Mouse (Mus musculus) gastrocnemius, postnatal 25 days (tissue): ENCODE measurements around the gene Rnase10. TPM values are rescaled to one million over a fixed set of nuclear protein-coding genes. Genes with fewer than 3 reads are reported as not detected.
"Not testable (repeated sequence)": the region's sequence is repeated elsewhere in the genome, so short reads cannot be mapped to it uniquely, and the experiment has no call there.

Source experiments
- DNase-seq: peaks from one replicate; pipeline ENCODE4 v3.0.0; 2022
- total RNA-seq, 2 experiments: library from RNA; stranded (reverse); gene quantifications; 1 replicate in 1 of 2; 2 replicates in 1 of 2; pipeline ENCODE4 v1.2.3; 2021

Rnase10 gene
- total RNA-seq, 2 experiments from 2014 or later, result not detected

- DNase-seq, result not testable (repeated sequence)
These were observed 7.2 kb downstream of the Rnase10 start for GRCm38 (mm10) chr14:51014724-51015123.

- DNase-seq, result no peak
These were observed 8.2 kb downstream of the Rnase10 start for GRCm38 (mm10) chr14:51015780-51016179.

- peak; percentile 53 for DNase-seq
These were observed 9.7 kb downstream of the Rnase10 start for GRCm38 (mm10) chr14:51017256-51017655.

- DNase-seq, result no peak
These were observed 15.9 kb downstream of the Rnase10 start for GRCm38 (mm10) chr14:51023457-51023856.

- no peak for DNase-seq
These were observed 17.3 kb downstream of the Rnase10 start for GRCm38 (mm10) chr14:51024820-51025219.

DNA sequence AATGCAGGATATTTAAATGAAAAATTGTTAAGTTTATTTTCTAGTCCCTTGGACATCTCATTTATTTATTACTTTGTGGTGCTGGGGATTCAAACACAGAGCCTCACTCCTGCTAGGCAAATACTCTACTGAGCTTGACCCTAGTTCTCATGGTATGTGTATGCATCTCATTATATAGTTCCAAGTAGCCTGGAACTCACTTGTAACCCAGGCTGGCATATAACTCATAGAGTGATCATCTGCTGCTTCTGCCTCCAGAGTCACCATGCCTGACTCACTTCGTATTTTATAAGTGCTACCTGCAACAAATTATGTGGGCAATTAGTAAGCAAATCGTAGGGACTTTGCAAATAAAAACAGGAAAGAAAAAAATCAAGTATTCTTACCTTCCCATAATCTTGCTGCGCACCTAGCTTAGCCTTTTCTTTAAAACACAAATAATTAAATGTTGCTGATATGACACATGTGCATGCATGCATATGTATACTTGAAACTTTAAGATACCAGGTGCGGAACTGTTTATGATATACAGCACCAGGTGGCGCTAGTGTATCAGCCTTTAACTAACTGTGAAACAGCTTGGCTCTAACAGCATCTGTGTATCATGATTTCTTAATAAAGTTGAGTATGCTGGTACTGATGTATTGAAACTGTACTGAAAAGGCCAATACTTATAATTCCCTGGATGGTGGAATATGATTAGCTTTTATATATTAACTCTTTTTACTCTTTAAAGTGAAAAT, 19.0 kb downstream of the Rnase10 start:
- DNase-seq, result peak; percentile 20

- DNase-seq, result no peak
These were observed 20.0 kb downstream of the Rnase10 start for GRCm38 (mm10) chr14:51027387-51028155.

GRCm38 (mm10) chr14:51035206-51035605, 27.7 kb downstream of the Rnase10 start:
- no peak for DNase-seq

DNA sequence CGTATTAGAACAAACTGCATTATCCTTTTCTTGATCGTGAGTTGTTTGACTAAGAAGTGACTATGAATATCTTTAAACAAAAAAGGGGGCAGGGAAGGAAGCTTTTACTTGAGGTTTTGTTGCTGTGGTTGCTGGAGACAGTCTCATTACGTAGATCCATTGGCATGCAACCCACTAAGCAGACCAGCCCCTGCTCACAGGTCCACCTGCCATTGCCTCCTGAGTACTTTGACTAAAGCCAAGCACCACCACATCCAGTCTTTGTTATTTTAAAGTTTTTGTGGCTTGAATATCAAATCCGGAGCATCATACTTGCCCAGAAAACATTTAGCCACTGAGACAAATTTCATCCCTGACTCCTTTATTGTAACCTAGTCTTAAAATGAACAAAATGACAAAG, 28.7 kb downstream of the Rnase10 start:
- DNase-seq, result no peak

GRCm38 (mm10) chr14:51041769-51042168, 34.2 kb downstream of the Rnase10 start, which contains the start of gene Rnase9:
Rnase9 (minus strand) TSS chr14:51041869.
- DNase-seq, result no peak

DNA sequence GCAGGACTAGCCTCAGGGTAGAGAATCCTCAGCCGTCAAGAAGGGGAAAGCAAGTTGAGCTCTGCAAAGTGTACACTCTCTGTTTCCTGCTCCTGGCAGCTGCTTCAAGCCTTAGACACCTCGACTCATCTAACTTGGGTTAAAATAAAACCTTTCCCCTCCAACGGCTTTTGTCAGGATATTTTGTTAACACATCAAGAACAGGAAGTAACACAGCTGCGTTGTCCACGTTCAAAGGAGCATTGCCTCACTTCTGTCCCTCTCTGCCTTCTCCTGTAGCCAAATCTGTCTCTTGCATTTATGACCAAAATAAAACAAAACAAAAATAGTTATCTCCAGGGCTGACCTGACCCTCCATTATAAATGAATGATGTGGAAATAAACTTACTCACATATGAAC, 40.3 kb downstream of the Rnase10 start:
- DNase-seq, result no peak

- no peak for DNase-seq
These were observed 42.5 kb downstream of the Rnase10 start, which contains the start of gene Rnase11 for GRCm38 (mm10) chr14:51050063-51050462. Rnase11 (minus strand) TSS chr14:51050163.

GRCm38 (mm10) chr14:51051941-51052340, 44.4 kb downstream of the Rnase10 start:
- DNase-seq, result no peak

DNA sequence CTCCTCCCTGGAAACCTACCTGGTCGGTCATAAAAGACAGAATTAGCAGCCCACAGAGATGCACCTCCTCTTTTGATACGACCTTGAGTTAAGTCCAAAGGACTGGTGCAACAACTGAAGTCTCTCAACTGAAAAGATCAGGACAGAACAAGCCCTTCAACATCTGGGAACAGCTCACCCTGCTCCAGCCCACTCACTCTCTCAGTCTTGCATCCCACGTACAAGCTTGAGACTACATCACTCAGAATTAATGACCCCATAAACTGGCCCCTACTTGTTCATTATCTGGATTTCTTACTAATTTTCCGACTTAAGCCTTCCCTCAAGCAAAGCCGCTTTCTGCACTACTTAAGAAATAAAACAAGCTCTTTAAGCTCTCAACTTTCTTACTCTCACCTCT, 45.6 kb downstream of the Rnase10 start:
- no peak for DNase-seq

DNA sequence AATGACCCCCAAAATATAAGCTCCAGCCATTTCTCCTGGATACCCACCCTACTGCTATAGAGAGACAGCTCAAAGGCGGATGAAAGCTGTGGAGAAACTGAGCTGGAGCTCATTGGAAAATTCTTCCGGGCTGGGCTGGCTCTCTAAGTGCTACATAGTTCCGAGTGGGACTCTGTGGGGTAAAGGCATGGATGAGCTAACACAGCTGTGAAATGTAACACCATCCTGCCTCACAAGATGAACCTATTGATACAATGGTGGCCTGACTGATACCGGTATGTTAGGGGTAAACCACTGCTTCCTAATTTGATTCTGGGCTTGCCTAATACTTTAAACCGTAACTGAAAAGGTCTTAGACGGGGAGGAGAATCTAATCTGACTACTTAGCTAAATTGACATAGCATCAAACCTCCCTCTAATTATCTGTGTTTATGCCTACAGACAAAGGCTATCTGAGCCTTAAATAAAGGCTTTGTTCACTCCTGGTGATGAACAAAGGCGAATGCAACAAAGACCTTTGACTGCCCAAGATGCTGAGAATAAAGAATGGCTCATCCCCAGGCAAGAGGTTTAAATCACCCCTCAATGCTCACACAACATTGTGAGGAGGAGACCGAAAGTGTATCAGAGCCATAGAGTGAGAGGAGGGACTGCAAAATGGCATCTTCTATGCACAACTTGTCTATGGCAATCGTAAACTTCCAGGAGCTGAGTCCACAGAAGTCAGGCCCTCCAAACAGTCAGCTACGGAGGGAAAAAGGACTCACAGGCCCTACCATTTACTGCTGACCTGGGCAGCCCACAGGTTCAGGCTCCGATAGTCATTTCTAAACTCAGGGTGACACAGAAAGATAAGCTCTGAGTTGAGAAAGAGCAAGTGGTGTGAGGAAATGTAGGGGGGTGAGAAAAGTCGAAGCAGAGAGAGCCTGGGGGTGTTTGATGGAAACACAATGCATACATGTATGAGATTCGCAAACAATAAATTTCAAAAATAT, 47.0 kb downstream of the Rnase10 start:
- DNase-seq, result no peak

- DNase-seq, result no peak
These were observed 49.9 kb downstream of the Rnase10 start, which contains the start of gene Rnase12 for GRCm38 (mm10) chr14:51057401-51057831. Rnase12 (minus strand) TSS chr14:51057661.

Other genes starting within 250 kb of the Rnase10 start
- 1 to 10 TPM; 7.4 to 8.2 TPM for gene Ttc5, start 222.2 kb upstream of the Rnase10 start, total RNA-seq
- not detected for gene Ccnb1ip1, start 200.0 kb upstream of the Rnase10 start, total RNA-seq
- 1 to 10 TPM; 7.5 to 8.5 TPM for gene Parp2, start 199.9 kb upstream of the Rnase10 start, total RNA-seq
- gene Tep1, start 137.2 kb upstream of the Rnase10 start, total RNA-seq, result 10 to 100 TPM in 1 of 2 experiments, 1 to 10 TPM in 1; 8.3 to 10.2 TPM
- 100 to 1,000 TPM in 1 of 2 experiments, 10 to 100 TPM in 1; 97.0 to 105 TPM for gene Klhl33, start 110.2 kb upstream of the Rnase10 start, total RNA-seq
- 10 to 100 TPM; 40.1 to 41.8 TPM for gene Osgep, start 82.9 kb upstream of the Rnase10 start, total RNA-seq
- gene Apex1, start 82.8 kb upstream of the Rnase10 start, total RNA-seq, result 10 to 100 TPM; 23.7 to 24.8 TPM
- gene Pip4p1, start 76.9 kb upstream of the Rnase10 start, total RNA-seq, result 10 to 100 TPM; 12.9 to 14.6 TPM
- 1 to 10 TPM; 4.4 to 8.7 TPM for gene Pnp, start 76.7 kb upstream of the Rnase10 start, total RNA-seq
- gene Gm49342, start 63.2 kb upstream of the Rnase10 start, total RNA-seq, result 1 to 10 TPM; 1.6 to 1.9 TPM
- gene Pnp2, start 51.8 kb upstream of the Rnase10 start, total RNA-seq, result under 1 TPM; 0.46 to 0.49 TPM
- gene Rnase9, start 34.1 kb downstream of the Rnase10 start, total RNA-seq, result not detected
- gene Rnase11, start 42.4 kb downstream of the Rnase10 start, total RNA-seq, result not detected
- not detected for gene Rnase12, start 49.9 kb downstream of the Rnase10 start, total RNA-seq
- gene Olfr750, start 66.7 kb downstream of the Rnase10 start, total RNA-seq, result not detected
- gene Rnase4, start 83.3 kb downstream of the Rnase10 start, total RNA-seq, result 10 to 100 TPM; 30.5 to 40.6 TPM
- 1 to 10 TPM; 1.6 to 4.2 TPM for gene Ang, start 83.4 kb downstream of the Rnase10 start, total RNA-seq
- gene Eddm3b, start 106.7 kb downstream of the Rnase10 start, total RNA-seq, result not detected
- gene Rnase6, start 116.2 kb downstream of the Rnase10 start, total RNA-seq, result not detected
- not detected for gene Rnase1, start 139.0 kb downstream of the Rnase10 start, total RNA-seq
- gene Rnase2b, start 154.5 kb downstream of the Rnase10 start, total RNA-seq, result not detected
- gene Ang2, start 191.4 kb downstream of the Rnase10 start, total RNA-seq, result not detected
- gene Ear14, start 195.6 kb downstream of the Rnase10 start, total RNA-seq, result not detected
- gene Rnase2a, start 248.4 kb downstream of the Rnase10 start, total RNA-seq, result 1 to 10 TPM in 1 of 2 experiments, under 1 TPM in 1; 0.43 to 4.2 TPM